Mouse (Mus musculus) hindbrain, embryonic 11.5 days (tissue): ENCODE measurements around the gene Hectd4. TPM values are rescaled to one million over a fixed set of nuclear protein-coding genes. Genes with fewer than 3 reads are reported as not detected.
"Not testable (repeated sequence)": the region's sequence is repeated elsewhere in the genome, so short reads cannot be mapped to it uniquely, and the experiment has no call there.

ENCODE experiments used
- ATAC-seq: fragments of 200-750 bp; cut with Nextera tagmentation; 2 replicates; pipeline ENCODE4 v1.8.0; 2017; ENCODE audit warnings: mild to moderate bottlenecking, moderate TSS enrichment, moderate library complexity; ENCODE audit not compliant: low FRiP score
- DNase-seq: peaks from one replicate; pipeline ENCODE4 v3.0.0-alpha.2; 2015; ENCODE audit warnings: low spot score
- H3K27ac ChIP-seq: fragments of 300-500 bp; sonication (generic); 2 replicates; pipeline ENCODE4 v1.5.1; 2014; ENCODE audit warnings: mild to moderate bottlenecking, low read depth, low read length
- H3K27me3 ChIP-seq: fragments of 300-500 bp; sonication (generic); 2 replicates; pipeline ENCODE4 v1.6.1; 2014; ENCODE audit warnings: mild to moderate bottlenecking, low read length, moderate library complexity, mixed read lengths; ENCODE audit not compliant: control insufficient read depth, insufficient read depth
- H3K36me3 ChIP-seq: fragments of 300-500 bp; sonication (generic); 2 replicates; pipeline ENCODE4 v1.6.1; 2014; ENCODE audit warnings: mild to moderate bottlenecking, low read length, moderate library complexity, mixed read lengths; ENCODE audit not compliant: control insufficient read depth, insufficient read depth
- H3K4me1 ChIP-seq: fragments of 300-500 bp; sonication (generic); replicated peaks from 2 replicates; pipeline ENCODE4 v1.6.1; 2014; ENCODE audit warnings: low read length, mixed read lengths; ENCODE audit not compliant: control insufficient read depth, insufficient read depth
- H3K4me2 ChIP-seq: fragments of 300-500 bp; sonication (generic); replicated peaks from 2 replicates; pipeline ENCODE4 v1.6.1; 2014; ENCODE audit warnings: mild to moderate bottlenecking, low read depth, low read length
- H3K4me3 ChIP-seq: fragments of 300-500 bp; sonication (generic); 2 replicates; pipeline ENCODE4 v1.5.1; 2014; ENCODE audit warnings: low read depth, low read length
- H3K9ac ChIP-seq: fragments of 300-500 bp; sonication (generic); 2 replicates; pipeline ENCODE4 v1.6.1; 2014; ENCODE audit warnings: low read depth, low read length
- H3K9me3 ChIP-seq: fragments of 300-500 bp; sonication (generic); 2 replicates; pipeline ENCODE4 v1.6.1; 2016; ENCODE audit warnings: low read length; ENCODE audit not compliant: control insufficient read depth
- WGBS: fragments of 180-500 bp; shearing (Covaris S2); extraction: QIAGEN DNeasy Blood & Tissue Kit; methylation state at CpG from one replicate; pipeline ENCODE4 v1.1.7; 2014; 5-methylcytosine and 5-hydroxymethylcytosine counted together
- polyA plus RNA-seq: library from polyadenylated mRNA; unstranded; fragments of >200 nt; fragmentation: Nextera tagmentation; extraction: Ambion mirVana; gene quantifications from 2 replicates; pipeline ENCODE4 v1.2.1, GENCODE M21; 2014

The Hectd4 gene
- polyA plus RNA-seq, 1 experiment from 2014 or later = 15.5 TPM

- Histone ChIP-seq H3K9ac (no peak overlapping the region), H3K4me1 (no peaks in the 10 kb centered on the region), H3K27me3 (no peaks in the 10 kb centered on the region), H3K4me2 (no peak overlapping the region), H3K36me3 (peaks cover 17% of the 10 kb centered on the region), H3K27ac (no peak overlapping the region), H3K4me3 (no peak overlapping the region), H3K9me3 (no peaks in the 10 kb centered on the region)
- WGBS = 92% methylated on average over 8 of the region's 8 CpGs
- DNase-seq = no peak
- ATAC-seq = no peak
Observed at GRCm38 (mm10) chr5:121343997-121344396, 124.0 kb downstream of the Hectd4 start.

GRCm38 (mm10) chr5:121359229-121359628 is 139.2 kb downstream of the Hectd4 start:
- H3K27me3 ChIP-seq = no peaks in the 10 kb centered on the region
- no peak overlapping the region for H3K4me3 ChIP-seq
- H3K4me1 ChIP-seq = no peaks in the 10 kb centered on the region

DNA sequence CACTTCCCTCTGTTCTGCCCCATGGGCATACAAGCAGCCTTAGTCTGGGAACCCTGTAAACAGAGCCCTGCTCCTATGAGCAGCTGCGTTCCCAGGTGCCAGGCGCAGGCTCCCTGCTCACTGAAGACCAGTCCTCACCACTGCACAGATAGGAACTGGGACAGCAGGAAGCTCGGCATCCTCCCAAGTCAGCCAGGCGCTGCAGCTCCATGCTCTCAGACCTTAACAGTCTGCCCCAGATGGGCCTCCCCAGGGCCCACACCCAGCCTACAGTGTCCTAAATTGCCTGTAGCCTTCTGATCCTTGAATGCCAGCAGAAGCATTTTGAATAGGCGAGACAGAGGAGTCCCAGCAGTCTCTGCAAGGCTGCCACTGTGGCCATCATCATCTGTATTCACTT is 141.7 kb downstream of the Hectd4 start:
- Histone ChIP-seq H3K9me3 (no peaks in the 10 kb centered on the region), H3K4me2 (no peak overlapping the region), H3K27ac (no peak overlapping the region), H3K36me3 (peaks cover 25% of the 10 kb centered on the region), H3K9ac (no peak overlapping the region), H3K4me1 (no peaks in the 10 kb centered on the region), H3K4me3 (no peak overlapping the region), H3K27me3 (no peaks in the 10 kb centered on the region)
- ATAC-seq = no peak
- DNase-seq = no peak
- 93% methylated on average over 5 of the region's 5 CpGs for WGBS

More at GRCm38 (mm10) chr5:121359229-121359628, 139.2 kb downstream of the Hectd4 start:
- DNase-seq = no peak
- peaks cover 20% of the 10 kb centered on the region for H3K36me3 ChIP-seq
- H3K27ac ChIP-seq = no peak overlapping the region
- H3K4me2 ChIP-seq = no peak overlapping the region
- H3K9ac ChIP-seq = no peak overlapping the region
- no peak for ATAC-seq
- WGBS = 69% methylated on average over 9 of the region's 9 CpGs
- no peaks in the 10 kb centered on the region for H3K9me3 ChIP-seq

GRCm38 (mm10) chr5:121363441-121363840 is 143.4 kb downstream of the Hectd4 start:
- Histone ChIP-seq H3K36me3 (peaks cover 22% of the 10 kb centered on the region), H3K4me1 (no peaks in the 10 kb centered on the region), H3K9me3 (no peaks in the 10 kb centered on the region), H3K9ac (no peak overlapping the region), H3K4me3 (no peak overlapping the region), H3K27ac (no peak overlapping the region), H3K4me2 (no peak overlapping the region), H3K27me3 (no peaks in the 10 kb centered on the region)
- DNase-seq = no peak
- ATAC-seq = no peak
- WGBS = 90% methylated on average over 7 of the region's 7 CpGs

GRCm38 (mm10) chr5:121366449-121367225 is 146.6 kb downstream of the Hectd4 start:
- no peak for ATAC-seq
- H3K27ac ChIP-seq = no peak overlapping the region
- no peak for DNase-seq
- H3K9me3 ChIP-seq = no peaks in the 10 kb centered on the region
- no peak overlapping the region for H3K4me2 ChIP-seq
- no peaks in the 10 kb centered on the region for H3K27me3 ChIP-seq
- no peaks in the 10 kb centered on the region for H3K4me1 ChIP-seq
- 91% methylated on average over 16 of the region's 16 CpGs for WGBS
- no peak overlapping the region for H3K4me3 ChIP-seq
- H3K36me3 ChIP-seq = peaks cover 18% of the 10 kb centered on the region
- H3K9ac ChIP-seq = no peak overlapping the region

DNA sequence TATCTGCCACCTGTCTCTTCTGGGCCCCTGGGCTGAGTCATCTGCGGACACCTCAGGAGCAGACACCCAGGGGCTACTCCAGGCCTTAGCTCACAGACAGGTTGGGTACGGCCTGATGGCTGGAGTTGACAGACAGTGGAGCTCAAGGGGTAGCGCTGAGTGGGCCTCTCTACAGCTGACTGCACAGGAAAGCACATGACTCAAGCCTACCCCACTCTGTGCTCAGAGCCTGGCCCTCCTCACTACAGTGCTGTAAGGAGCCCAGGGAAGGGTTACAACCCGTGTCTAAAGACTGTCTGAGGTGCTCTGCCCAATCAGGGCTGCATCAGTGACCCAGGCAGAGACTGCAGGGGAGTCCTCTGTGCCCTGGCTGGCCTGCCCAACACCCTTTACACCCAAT is 147.2 kb downstream of the Hectd4 start:
- no peak overlapping the region for H3K9ac ChIP-seq
- H3K27ac ChIP-seq = no peak overlapping the region
- H3K9me3 ChIP-seq = no peaks in the 10 kb centered on the region
- peaks cover 18% of the 10 kb centered on the region for H3K36me3 ChIP-seq
- H3K4me2 ChIP-seq = no peak overlapping the region
- 94% methylated on average over 4 of the region's 4 CpGs for WGBS
- H3K4me3 ChIP-seq = no peak overlapping the region
- no peak for ATAC-seq
- no peaks in the 10 kb centered on the region for H3K4me1 ChIP-seq
- no peak for DNase-seq
- no peaks in the 10 kb centered on the region for H3K27me3 ChIP-seq

GRCm38 (mm10) chr5:121371712-121372111 is 151.7 kb downstream of the Hectd4 start:
- 0 out of 2 replicates have a peak, but pooled peaks cover 6% of the 10 kb centered on the region for H3K36me3 ChIP-seq
- WGBS = 93% methylated on average over 6 of the region's 6 CpGs
- no peak for DNase-seq

DNA sequence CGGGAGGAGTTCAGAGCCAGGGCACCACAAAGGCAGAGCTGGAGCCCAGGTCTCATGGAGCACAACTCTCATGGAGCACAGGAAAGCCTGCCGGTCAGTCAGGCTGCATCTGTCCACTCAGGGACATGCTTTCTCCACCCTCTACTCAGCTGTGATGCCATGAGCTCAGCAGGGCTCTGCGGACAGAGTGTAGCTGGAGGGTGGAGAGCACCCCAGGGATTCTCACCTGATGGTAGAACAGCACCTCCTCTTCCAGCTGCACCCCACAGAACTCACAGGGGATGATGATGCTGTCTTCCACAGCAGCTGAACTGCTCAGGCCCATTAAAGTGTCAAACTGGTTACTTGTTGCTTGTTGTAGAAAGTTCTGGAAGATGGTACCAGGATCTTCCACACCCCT is 154.8 kb downstream of the Hectd4 start:
- Histone ChIP-seq H3K4me2 (no peak overlapping the region), H3K4me3 (no peak overlapping the region), H3K4me1 (no peaks in the 10 kb centered on the region), H3K36me3 (peaks cover 16% of the 10 kb centered on the region; the same call in 1 of the 2 replicates), H3K27ac (no peak overlapping the region), H3K9me3 (no peaks in the 10 kb centered on the region), H3K27me3 (no peaks in the 10 kb centered on the region), H3K9ac (no peak overlapping the region)
- WGBS = 90% methylated on average over 3 of the region's 3 CpGs
- ATAC-seq (no peak), DNase-seq (no peak)

More at GRCm38 (mm10) chr5:121371712-121372111, 151.7 kb downstream of the Hectd4 start:
- Histone ChIP-seq H3K9ac (no peak overlapping the region), H3K27me3 (no peaks in the 10 kb centered on the region), H3K27ac (no peak overlapping the region), H3K4me1 (no peaks in the 10 kb centered on the region), H3K4me2 (no peak overlapping the region), H3K4me3 (no peak overlapping the region), H3K9me3 (no peaks in the 10 kb centered on the region)
- ATAC-seq = no peak

DNA sequence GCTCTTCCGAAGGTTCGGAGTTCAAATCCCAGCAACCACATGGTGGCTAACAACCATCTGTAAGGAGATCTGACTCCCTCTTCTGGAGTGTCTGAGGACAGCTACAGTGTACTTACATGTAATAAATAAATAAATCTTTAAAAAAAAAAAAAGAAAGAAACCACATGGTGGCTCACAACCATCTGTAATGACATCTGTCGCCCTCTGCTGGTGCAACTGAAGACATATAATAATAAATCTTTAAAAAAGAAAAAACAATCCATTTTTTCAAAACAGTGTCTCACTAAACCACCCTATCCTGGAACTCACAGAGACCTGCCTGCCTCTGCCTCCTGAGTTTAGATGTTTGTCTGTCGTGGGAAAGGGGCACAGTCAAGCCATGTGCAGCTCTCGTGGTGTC is 157.0 kb downstream of the Hectd4 start:
- H3K4me2 ChIP-seq = not testable (repeated sequence)
- peak; percentile 40 for DNase-seq

More for the DNA sequence above, 157.0 kb downstream of the Hectd4 start:
- H3K27ac ChIP-seq, H3K9me3 ChIP-seq, H3K27me3 ChIP-seq, H3K4me3 ChIP-seq, H3K4me1 ChIP-seq, ATAC-seq, H3K9ac ChIP-seq: not testable (repeated sequence)
- peaks cover 21% of the 10 kb centered on the region; the same call in 1 of the 2 replicates for H3K36me3 ChIP-seq
- 77% methylated on average over 5 of the region's 5 CpGs for WGBS
